Mouse (Mus musculus) C2C12 (cell line): ENCODE results near the gene Sfn.

Source experiments
- CTCF ChIP-seq: IDR thresholded peaks from one replicate; pipeline ENCODE4 v1.5.1; 2011; ENCODE audit not compliant: control insufficient read depth, insufficient read depth, insufficient read length
- FOSL1 ChIP-seq: IDR thresholded peaks from one replicate; pipeline ENCODE4 v1.8.0; 2011; ENCODE audit warnings: mild to moderate bottlenecking, low read length; ENCODE audit not compliant: poor library complexity, insufficient read depth, severe bottlenecking
- MAX ChIP-seq: IDR thresholded peaks from one replicate; pipeline ENCODE4 v1.6.1; 2011; ENCODE audit warnings: mild to moderate bottlenecking, control low read depth
- USF1 ChIP-seq: IDR thresholded peaks from one replicate; pipeline ENCODE4 v1.6.1; 2011; ENCODE audit warnings: low read depth, mild to moderate bottlenecking, control low read depth, moderate library complexity

- TF ChIP-seq CTCF (no peak), MAX (no peak), USF1 (no peak), FOSL1 (no peak)
Measured at GRCm38 (mm10) chr4:133552768-133553447, 49.1 kb downstream of the Sfn start, which contains the start of gene Nr0b2.
